Mouse (Mus musculus): ENCODE results near the gene Cacnb4.

Gene Cacnb4

GRCm38 (mm10) chr2:52518740-52519139 is 157.9 kb downstream of the Cacnb4 start:
- no peak for DNase-seq (ENCODE audit: low spot score)

DNA sequence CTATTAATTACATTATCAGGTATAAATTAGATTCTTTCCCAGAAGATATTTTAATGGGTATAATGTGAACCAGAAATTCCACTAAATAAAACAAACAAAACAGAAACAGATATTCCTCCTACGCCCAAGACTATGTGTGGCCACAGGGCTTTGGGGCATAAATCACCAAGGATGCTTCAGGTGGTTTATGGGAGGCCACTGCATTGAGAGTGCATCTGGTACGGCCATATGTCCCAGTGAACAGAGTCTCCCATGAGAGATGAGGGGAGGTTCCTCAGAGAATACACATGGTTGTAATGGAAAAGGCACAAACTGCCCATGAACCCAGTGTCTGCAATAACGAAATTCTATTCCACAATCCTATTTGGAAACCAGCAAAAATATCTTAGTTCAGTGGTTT is 160.1 kb downstream of the Cacnb4 start:
- no peak for DNase-seq (ENCODE audit: low spot score)

DNA sequence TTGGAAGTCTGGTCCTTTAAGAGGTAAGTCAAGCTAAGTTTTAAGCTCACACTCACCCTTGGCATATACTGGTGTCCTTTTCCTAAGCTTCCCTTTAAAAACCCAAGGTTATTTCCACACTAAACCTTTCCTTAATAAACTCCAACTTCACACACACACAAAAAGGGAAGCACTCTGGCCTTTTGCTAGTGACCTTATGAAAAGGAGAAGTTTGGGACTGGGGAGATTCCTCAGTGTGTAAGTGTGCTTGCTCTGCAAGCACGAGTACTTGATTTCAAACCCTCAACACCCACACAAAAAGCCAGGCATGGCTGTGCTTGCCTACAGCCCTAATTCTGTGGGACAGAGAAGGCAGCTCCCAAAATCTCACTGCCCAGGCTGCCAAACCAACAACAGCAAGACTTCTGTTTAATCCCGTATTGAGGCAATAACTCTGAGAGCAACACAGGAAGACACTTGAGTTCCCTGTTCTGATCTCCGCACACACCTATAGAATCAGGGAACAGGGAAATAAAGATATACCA is 163.7 kb downstream of the Cacnb4 start:
- no peak for DNase-seq (ENCODE audit: low spot score)

DNA sequence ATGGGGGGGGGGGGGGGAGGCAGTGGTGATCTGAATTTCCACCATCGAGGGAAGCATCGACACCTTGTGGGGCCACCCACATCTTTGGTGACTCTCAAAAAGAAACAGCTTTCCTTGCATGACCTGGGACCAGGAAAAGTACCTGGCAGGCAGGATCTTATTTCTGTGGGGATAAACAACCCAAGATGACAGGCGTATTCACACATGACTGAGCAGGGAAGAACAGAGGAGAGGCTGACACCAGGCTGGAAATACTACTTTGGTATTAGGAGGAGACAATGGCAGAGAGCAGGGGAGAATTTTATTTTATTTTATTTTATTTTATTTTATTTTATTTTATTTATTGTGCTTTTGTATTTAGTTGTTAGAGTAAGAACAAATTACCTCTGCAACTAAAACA is 164.4 kb downstream of the Cacnb4 start:
- no peak for DNase-seq (ENCODE audit: low spot score)

GRCm38 (mm10) chr2:52511799-52512198 is 164.8 kb downstream of the Cacnb4 start:
- DNase-seq (ENCODE audit: low spot score): no peak

- no peak for DNase-seq (ENCODE audit: low spot score)
Observed at GRCm38 (mm10) chr2:52509779-52510500, 166.7 kb downstream of the Cacnb4 start.

GRCm38 (mm10) chr2:52505164-52505563 is 171.5 kb downstream of the Cacnb4 start:
- DNase-seq (ENCODE audit: low spot score): no peak

- DNase-seq (ENCODE audit: low spot score): no peak
Observed at GRCm38 (mm10) chr2:52504762-52505161, 171.9 kb downstream of the Cacnb4 start.

GRCm38 (mm10) chr2:52499849-52500262 is 176.8 kb downstream of the Cacnb4 start:
- DNase-seq (ENCODE audit: low spot score): no peak

DNA sequence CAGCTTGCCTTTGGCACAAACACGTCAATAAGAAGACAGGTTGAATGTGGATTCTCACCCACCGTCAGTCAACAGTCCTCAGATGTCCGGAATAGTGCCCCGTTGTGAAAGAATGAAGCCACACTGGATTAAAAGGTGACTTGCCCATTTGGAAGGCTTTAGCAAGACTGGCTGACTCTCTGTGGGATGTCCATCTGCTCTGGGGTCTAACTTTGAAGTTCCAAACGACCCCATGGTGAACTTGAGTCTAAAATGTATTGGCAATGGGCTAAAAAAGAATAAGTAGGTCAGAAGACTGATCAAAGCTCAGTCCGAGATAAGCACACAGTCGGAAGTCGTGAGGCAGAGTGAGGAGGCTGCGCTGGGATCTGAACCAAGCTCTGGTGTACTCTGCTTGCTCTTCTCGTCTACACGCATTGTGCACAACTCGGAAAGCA is 177.5 kb downstream of the Cacnb4 start:
- DNase-seq (ENCODE audit: low spot score): no peak

DNA sequence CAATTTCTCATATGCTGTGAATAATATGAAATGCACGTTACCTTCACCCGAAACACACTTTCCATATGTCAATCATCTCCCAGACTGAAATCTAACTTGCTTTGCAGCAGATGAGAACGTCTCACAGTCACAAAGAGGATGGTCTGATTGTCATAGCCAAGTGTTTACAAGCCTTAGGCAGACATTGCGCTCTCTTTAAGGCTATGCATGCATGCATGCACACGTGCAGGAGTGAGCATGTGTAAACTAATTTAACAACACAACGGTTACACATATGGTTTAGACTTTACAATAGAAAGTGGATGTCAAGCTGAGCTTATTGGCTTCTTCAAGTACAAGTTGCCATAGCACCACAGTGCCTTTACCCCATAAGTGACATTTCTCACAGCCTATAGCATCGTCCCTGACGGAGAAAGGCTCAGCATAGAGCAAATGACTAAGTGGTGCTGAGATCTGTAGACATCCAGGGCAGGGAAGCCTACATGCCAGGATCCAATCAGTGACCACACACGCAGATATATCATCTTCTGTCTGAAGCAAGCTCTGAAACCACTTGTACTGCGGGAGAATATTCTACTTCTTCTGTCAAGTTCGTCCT is 181.4 kb downstream of the Cacnb4 start:
- DNase-seq (ENCODE audit: low spot score): no peak

DNA sequence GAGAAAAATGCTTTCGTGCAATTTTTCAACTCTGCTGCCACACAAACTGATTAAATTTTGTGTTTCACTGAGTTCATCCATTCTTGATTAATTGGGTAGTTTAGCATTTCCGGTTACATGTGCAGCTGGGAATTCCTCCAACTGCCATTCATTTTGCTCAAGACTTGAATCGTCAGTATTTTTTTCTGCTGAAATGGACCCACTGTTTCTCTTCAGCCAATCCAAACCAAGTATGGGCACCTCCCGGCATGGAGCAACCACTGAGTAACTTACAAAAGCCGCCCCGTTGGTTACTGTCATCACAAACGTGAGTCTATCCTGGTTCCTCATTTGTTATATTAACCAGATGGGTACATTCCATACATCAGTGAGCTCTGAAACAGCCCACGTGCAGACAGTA is 182.4 kb downstream of the Cacnb4 start:
- no peak for DNase-seq (ENCODE audit: low spot score)

GRCm38 (mm10) chr2:52492867-52493266 is 183.8 kb downstream of the Cacnb4 start:
- no peak for DNase-seq (ENCODE audit: low spot score)

GRCm38 (mm10) chr2:52489840-52490239 is 186.8 kb downstream of the Cacnb4 start:
- no peak for DNase-seq (ENCODE audit: low spot score)

DNA sequence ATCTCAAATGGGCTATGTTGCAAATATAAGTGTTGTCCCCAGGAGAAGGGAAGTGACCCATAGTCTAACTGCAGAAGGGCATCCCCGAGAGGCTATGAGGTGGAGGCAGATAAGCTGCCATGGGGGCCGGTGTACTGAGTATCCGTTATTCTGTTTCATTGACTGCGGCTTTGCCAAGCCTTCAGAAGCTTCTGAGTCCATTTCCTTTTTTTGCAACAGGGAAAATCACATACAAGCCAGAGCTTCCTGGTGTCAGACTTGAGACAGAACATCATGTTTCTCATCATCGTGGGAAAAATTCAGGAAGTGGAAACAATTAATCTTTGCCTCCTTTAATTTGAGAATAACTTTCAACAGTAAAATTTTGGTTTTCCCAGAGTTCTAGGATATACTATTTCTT is 193.1 kb downstream of the Cacnb4 start:
- DNase-seq (ENCODE audit: low spot score): no peak

- DNase-seq (ENCODE audit: low spot score): no peak
Observed at GRCm38 (mm10) chr2:52480476-52480875, 196.2 kb downstream of the Cacnb4 start.

GRCm38 (mm10) chr2:52478501-52478900 is 198.1 kb downstream of the Cacnb4 start:
- no peak for DNase-seq (ENCODE audit: low spot score)

DNA sequence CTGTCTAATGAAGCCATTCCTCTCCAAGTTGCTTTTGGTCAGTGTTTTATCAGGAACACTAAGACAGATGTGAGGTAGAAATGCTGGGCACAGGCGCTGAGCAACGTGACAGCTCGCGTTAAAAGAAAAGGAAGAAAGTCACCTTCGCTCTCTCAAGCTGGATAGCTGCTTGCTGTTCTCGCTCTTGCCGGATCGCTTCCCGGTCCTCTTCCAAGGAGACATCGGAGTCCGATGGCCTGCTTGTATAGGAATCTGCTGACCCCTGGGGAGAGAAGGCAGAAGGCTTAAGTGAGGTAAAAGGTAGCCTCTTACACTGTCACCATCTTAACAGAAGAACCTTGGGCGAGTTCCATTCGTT is 199.1 kb downstream of the Cacnb4 start:
- DNase-seq (ENCODE audit: low spot score): no peak

DNA sequence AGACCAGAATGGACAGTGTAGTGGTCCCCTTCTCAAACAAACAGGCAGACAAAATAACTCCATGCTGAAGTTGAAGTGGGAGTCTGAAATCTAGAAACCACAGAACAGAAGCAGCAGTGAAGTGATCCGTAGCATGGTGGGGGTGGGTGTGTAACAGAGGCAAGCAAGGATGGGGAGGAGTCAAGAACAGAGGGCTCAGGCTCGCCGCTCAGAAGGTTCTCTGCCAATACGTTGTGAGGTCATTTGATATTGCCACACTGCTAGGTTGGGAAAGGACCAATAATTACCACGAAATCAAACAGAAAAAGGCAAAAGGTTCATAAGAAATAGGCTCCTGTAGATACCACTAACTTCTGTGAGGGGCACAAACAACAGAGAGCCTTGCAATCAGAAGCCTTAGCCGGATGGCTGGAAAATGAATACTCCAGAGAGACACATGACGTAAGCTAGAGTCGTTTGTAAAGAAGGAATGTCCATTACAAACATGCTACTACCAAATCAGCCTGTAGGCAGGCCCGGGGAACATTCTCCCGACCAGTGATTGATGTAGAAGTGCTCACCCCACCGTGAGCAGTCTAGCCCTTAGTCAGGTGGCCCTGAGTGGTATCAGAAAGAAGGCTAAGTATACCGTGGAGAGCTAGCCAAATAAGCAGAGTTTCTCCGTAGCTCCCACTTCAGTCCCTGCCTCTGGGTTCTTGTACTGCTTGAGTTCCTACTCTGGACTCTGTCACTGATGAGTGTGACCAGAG is 199.7 kb downstream of the Cacnb4 start:
- no peak for DNase-seq (ENCODE audit: low spot score)

- no peak for DNase-seq (ENCODE audit: low spot score)
Observed at GRCm38 (mm10) chr2:52475854-52476253, 200.8 kb downstream of the Cacnb4 start.

GRCm38 (mm10) chr2:52474570-52474969 is 202.1 kb downstream of the Cacnb4 start:
- no peak for DNase-seq (ENCODE audit: low spot score)

DNA sequence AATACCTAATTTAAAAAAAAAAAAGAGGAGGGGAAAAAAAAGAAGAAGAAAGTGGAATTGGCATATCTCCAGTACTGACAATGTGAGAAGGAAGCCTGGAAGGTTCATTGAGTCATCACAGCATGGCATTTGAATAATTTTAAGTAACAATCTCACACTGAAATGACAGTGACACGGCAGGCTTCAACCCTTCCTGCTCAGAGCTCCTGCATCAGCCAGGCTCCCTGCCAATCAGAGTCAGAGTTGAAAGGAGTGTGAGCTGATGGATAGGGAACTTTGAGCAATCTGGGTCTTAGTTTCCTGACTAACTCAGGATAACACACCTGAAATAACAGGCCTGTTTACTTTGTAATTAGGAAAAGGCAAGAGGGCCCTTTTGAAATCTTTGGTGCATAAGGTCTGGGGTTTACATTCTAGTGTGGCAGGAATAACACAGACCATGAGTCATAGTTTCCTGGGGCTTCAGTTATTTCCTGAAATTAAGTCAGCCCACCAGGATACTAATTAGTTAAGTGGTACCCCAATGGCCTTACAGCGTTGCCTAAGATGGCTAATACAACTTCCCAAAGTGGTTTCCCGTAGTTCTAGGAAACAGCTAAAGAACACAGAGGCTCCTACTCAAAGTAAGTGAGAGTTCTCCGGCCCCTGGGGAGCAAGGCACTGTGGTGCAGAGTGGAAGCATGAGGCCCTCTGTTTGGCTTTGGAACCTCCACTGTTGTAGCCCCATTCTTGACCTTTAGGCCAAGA is 204.9 kb downstream of the Cacnb4 start:
- DNase-seq (ENCODE audit: low spot score): no peak

Measured in yolk sac, embryonic 10.5 days (tissue).